Mouse (Mus musculus) kidney, embryonic 14.5 days (tissue): ENCODE results near the gene Adcy9. TPM values are rescaled to one million over a fixed set of nuclear protein-coding genes. Genes with fewer than 3 reads are reported as not detected.

ENCODE experiments used
- ATAC-seq: fragments of 200-750 bp; cut with Nextera tagmentation; 2 replicates; pipeline ENCODE4 v1.8.0; 2017; ENCODE audit warnings: moderate number of reproducible peaks, mild to moderate bottlenecking, moderate TSS enrichment, moderate library complexity; ENCODE audit not compliant: low FRiP score, low TSS enrichment
- H3K27ac ChIP-seq: fragments of 300-500 bp; sonication (generic); 2 replicates; pipeline ENCODE4 v1.5.1; 2014; ENCODE audit warnings: low read depth, mild to moderate bottlenecking, low read length, moderate library complexity, mixed read lengths
- H3K27me3 ChIP-seq: fragments of 300-500 bp; sonication (generic); 2 replicates; pipeline ENCODE4 v1.6.1; 2014; ENCODE audit warnings: mild to moderate bottlenecking, low read length; ENCODE audit not compliant: control insufficient read depth, insufficient read depth
- H3K36me3 ChIP-seq: fragments of 300-500 bp; sonication (generic); 2 replicates; pipeline ENCODE4 v1.6.1; 2014; ENCODE audit warnings: low read length, mixed read lengths; ENCODE audit not compliant: control insufficient read depth, insufficient read depth
- H3K4me1 ChIP-seq: fragments of 300-500 bp; sonication (generic); 2 replicates; pipeline ENCODE4 v1.6.1; 2014; ENCODE audit warnings: low read length, mixed read lengths; ENCODE audit not compliant: control insufficient read depth, insufficient read depth
- H3K4me2 ChIP-seq: fragments of 300-500 bp; sonication (generic); replicated peaks from 2 replicates; pipeline ENCODE4 v1.6.1; 2014; ENCODE audit warnings: low read depth, mild to moderate bottlenecking, low read length
- H3K4me3 ChIP-seq: fragments of 300-500 bp; sonication (generic); 2 replicates; pipeline ENCODE4 v1.5.1; 2014; ENCODE audit warnings: mild to moderate bottlenecking, low read length
- H3K9ac ChIP-seq: fragments of 300-500 bp; sonication (generic); 2 replicates; pipeline ENCODE4 v1.6.1; 2014; ENCODE audit warnings: low read depth, mild to moderate bottlenecking, low read length, moderate library complexity
- H3K9me3 ChIP-seq: fragments of 300-500 bp; sonication (generic); 2 replicates; pipeline ENCODE4 v1.6.1; 2016; ENCODE audit warnings: low read length; ENCODE audit not compliant: control insufficient read depth
- WGBS: fragments of 180-500 bp; shearing (Covaris S2); extraction: QIAGEN DNeasy Blood & Tissue Kit; methylation state at CpG from one replicate; pipeline ENCODE4 v1.1.7; 2014; 5-methylcytosine and 5-hydroxymethylcytosine counted together
- polyA plus RNA-seq: library from polyadenylated mRNA; unstranded; fragments of >200 nt; fragmentation: Nextera tagmentation; extraction: Ambion mirVana; gene quantifications from 2 replicates; pipeline ENCODE4 v1.2.1, GENCODE M21; 2014

Gene Adcy9
- polyA plus RNA-seq, 1 experiment from 2014 or later: 1.3 TPM

- Histone ChIP-seq H3K4me2 (no peak overlapping the region), H3K27ac (no peak overlapping the region), H3K27me3 (no peaks in the 10 kb centered on the region), H3K4me1 (no peaks in the 10 kb centered on the region), H3K9me3 (no peaks in the 10 kb centered on the region), H3K4me3 (no peak overlapping the region), H3K9ac (no peak overlapping the region), H3K36me3 (no peaks in the 10 kb centered on the region)
- no peak for ATAC-seq
These were observed 95.3 kb downstream of the Adcy9 start for GRCm38 (mm10) chr16:4324967-4325366.

GRCm38 (mm10) chr16:4320856-4321255 lies 99.4 kb downstream of the Adcy9 start:
- no peaks in the 10 kb centered on the region for H3K27me3 ChIP-seq
- H3K36me3 ChIP-seq: no peaks in the 10 kb centered on the region
- H3K4me3 ChIP-seq: no peak overlapping the region
- H3K27ac ChIP-seq: no peak overlapping the region
- H3K9ac ChIP-seq: no peak overlapping the region
- H3K4me1 ChIP-seq: no peaks in the 10 kb centered on the region
- no peaks in the 10 kb centered on the region for H3K9me3 ChIP-seq
- no peak for ATAC-seq
- WGBS: 54% methylated on average over 3 of the region's 3 CpGs
- H3K4me2 ChIP-seq: no peak overlapping the region

- no peaks in the 10 kb centered on the region for H3K4me1 ChIP-seq
- H3K4me3 ChIP-seq: no peak overlapping the region
- WGBS: 69% methylated on average over 6 of the region's 6 CpGs
- H3K9ac ChIP-seq: no peak overlapping the region
- no peaks in the 10 kb centered on the region for H3K27me3 ChIP-seq
- H3K27ac ChIP-seq: no peak overlapping the region
- no peak for ATAC-seq
- H3K9me3 ChIP-seq: no peaks in the 10 kb centered on the region
- H3K4me2 ChIP-seq: no peak overlapping the region
- H3K36me3 ChIP-seq: no peaks in the 10 kb centered on the region
These were observed 102.2 kb downstream of the Adcy9 start for GRCm38 (mm10) chr16:4318001-4318526.

GRCm38 (mm10) chr16:4316094-4316474 lies 104.2 kb downstream of the Adcy9 start:
- whole genome bisulfite sequencing: 28% methylated on average over 3 of the region's 3 CpGs
- ATAC-seq: peak; percentile 70

GRCm38 (mm10) chr16:4315352-4316093 lies 104.8 kb downstream of the Adcy9 start:
- no peaks in the 10 kb centered on the region for H3K36me3 ChIP-seq
- no peak overlapping the region for H3K27ac ChIP-seq
- ATAC-seq: peak; percentile 40; the same call in 1 of the 2 replicates
- no peaks in the 10 kb centered on the region for H3K9me3 ChIP-seq
- H3K4me3 ChIP-seq: no peak overlapping the region
- no peaks in the 10 kb centered on the region for H3K27me3 ChIP-seq
- no peak overlapping the region for H3K4me2 ChIP-seq
- no peak overlapping the region for H3K9ac ChIP-seq
- 74% methylated on average over 2 of the region's 2 CpGs for WGBS
- H3K4me1 ChIP-seq: no peaks in the 10 kb centered on the region

More at GRCm38 (mm10) chr16:4316094-4316474, 104.2 kb downstream of the Adcy9 start:
- Histone ChIP-seq H3K36me3 (no peaks in the 10 kb centered on the region), H3K9me3 (no peaks in the 10 kb centered on the region), H3K4me2 (no peak overlapping the region), H3K4me3 (no peak overlapping the region), H3K27ac (no peak overlapping the region), H3K9ac (no peak overlapping the region), H3K27me3 (no peaks in the 10 kb centered on the region), H3K4me1 (no peaks in the 10 kb centered on the region)

GRCm38 (mm10) chr16:4314891-4315290 lies 105.4 kb downstream of the Adcy9 start:
- H3K4me3 ChIP-seq: no peak overlapping the region
- H3K36me3 ChIP-seq: no peaks in the 10 kb centered on the region
- no peak overlapping the region for H3K9ac ChIP-seq
- no peaks in the 10 kb centered on the region for H3K9me3 ChIP-seq
- H3K27me3 ChIP-seq: no peaks in the 10 kb centered on the region
- H3K4me1 ChIP-seq: no peaks in the 10 kb centered on the region
- no peak for ATAC-seq
- H3K27ac ChIP-seq: no peak overlapping the region
- no peak overlapping the region for H3K4me2 ChIP-seq
- WGBS: 89% methylated on average over 4 of the region's 4 CpGs

- H3K9ac ChIP-seq: no peak overlapping the region
- H3K4me2 ChIP-seq: no peak overlapping the region
- no peak overlapping the region for H3K4me3 ChIP-seq
- 64% methylated on average over 2 of the region's 2 CpGs for WGBS
- no peak overlapping the region for H3K27ac ChIP-seq
- H3K9me3 ChIP-seq: no peaks in the 10 kb centered on the region
- ATAC-seq: no peak
- H3K27me3 ChIP-seq: no peaks in the 10 kb centered on the region
- H3K4me1 ChIP-seq: no peaks in the 10 kb centered on the region
- H3K36me3 ChIP-seq: no peaks in the 10 kb centered on the region
These were observed 108.3 kb downstream of the Adcy9 start for GRCm38 (mm10) chr16:4312018-4312417.

- ATAC-seq: no peak
- no peak overlapping the region for H3K4me2 ChIP-seq
- no peaks in the 10 kb centered on the region for H3K9me3 ChIP-seq
- H3K27me3 ChIP-seq: no peaks in the 10 kb centered on the region
- WGBS: 61% methylated on average over 2 of the region's 2 CpGs
- H3K27ac ChIP-seq: no peak overlapping the region
- no peaks in the 10 kb centered on the region for H3K36me3 ChIP-seq
- no peak overlapping the region for H3K4me3 ChIP-seq
- no peak overlapping the region for H3K9ac ChIP-seq
- H3K4me1 ChIP-seq: no peaks in the 10 kb centered on the region
These were observed 108.7 kb downstream of the Adcy9 start for GRCm38 (mm10) chr16:4311608-4312007.

GRCm38 (mm10) chr16:4307795-4308194 lies 112.5 kb downstream of the Adcy9 start:
- no peak overlapping the region for H3K4me3 ChIP-seq
- no peak for ATAC-seq
- H3K27me3 ChIP-seq: no peaks in the 10 kb centered on the region
- no peak overlapping the region for H3K9ac ChIP-seq
- no peaks in the 10 kb centered on the region for H3K4me1 ChIP-seq
- no peak overlapping the region for H3K4me2 ChIP-seq
- no peaks in the 10 kb centered on the region for H3K9me3 ChIP-seq
- no peak overlapping the region for H3K27ac ChIP-seq
- no peaks in the 10 kb centered on the region for H3K36me3 ChIP-seq
- WGBS: 87% methylated on average over 4 of the region's 4 CpGs
